Mouse (Mus musculus): ENCODE measurements around the gene Gm9044.

- TF ChIP-seq CTCF (IDR thresholded peaks at IDR 0.05; ENCODE audit: extremely low read depth, insufficient read depth, insufficient read length, insufficient replicate concordance) (no peak), POLR2A (IDR thresholded peaks at IDR 0.05; ENCODE audit: low read depth, low read length) (no peak)
Measured at GRCm38 (mm10) chr10:118294938-118295337, 37.3 kb downstream of the Gm9044 start, which contains the start of gene Iltifb.

Data from spleen, adult 2 months (tissue).